Mouse (Mus musculus) limb, embryonic 12.5 days (tissue): ENCODE results near the gene Pik3r3. TPM values are rescaled to one million over a fixed set of nuclear protein-coding genes. Genes with fewer than 3 reads are reported as not detected.
A peak's percentile ranks its signal among the peaks of the same experiment; 100 is the strongest.
"Not testable (repeated sequence)": the region's sequence is repeated elsewhere in the genome, so short reads cannot be mapped to it uniquely, and the experiment has no call there.

Experiments used
- ATAC-seq: fragments of 200-750 bp; cut with Nextera tagmentation; 2 replicates; pipeline ENCODE4 v1.8.0; 2017; ENCODE audit warnings: low read depth, moderate TSS enrichment; ENCODE audit not compliant: insufficient number of reproducible peaks, insufficient read depth, low FRiP score, low TSS enrichment
- H3K27ac ChIP-seq: fragments of 300-500 bp; sonication (generic); 2 replicates; pipeline ENCODE4 v1.5.1; 2016; ENCODE audit warnings: mild to moderate bottlenecking, moderate library complexity
- H3K27me3 ChIP-seq: fragments of 300-500 bp; sonication (generic); 2 replicates; pipeline ENCODE4 v1.6.1; 2016; ENCODE audit warnings: mild to moderate bottlenecking, moderate library complexity
- H3K36me3 ChIP-seq: fragments of 300-500 bp; sonication (generic); 2 replicates; pipeline ENCODE4 v1.6.1; 2016; ENCODE audit warnings: mild to moderate bottlenecking, moderate library complexity
- H3K4me1 ChIP-seq: fragments of 300-500 bp; sonication (generic); replicated peaks from 2 replicates; pipeline ENCODE4 v1.6.1; 2016
- H3K4me2 ChIP-seq: fragments of 300-500 bp; sonication (generic); 2 replicates; pipeline ENCODE4 v1.6.1; 2016; ENCODE audit warnings: mild to moderate bottlenecking, moderate library complexity
- H3K4me3 ChIP-seq: fragments of 300-500 bp; sonication (generic); replicated peaks from 2 replicates; pipeline ENCODE4 v1.5.1; 2016; ENCODE audit warnings: mild to moderate bottlenecking
- H3K9ac ChIP-seq: fragments of 300-500 bp; sonication (generic); replicated peaks from 2 replicates; pipeline ENCODE4 v1.6.1; 2016; ENCODE audit warnings: mild to moderate bottlenecking, moderate library complexity
- H3K9me3 ChIP-seq: fragments of 300-500 bp; sonication (generic); 2 replicates; pipeline ENCODE4 v1.6.1; 2016; ENCODE audit warnings: mild to moderate bottlenecking, moderate library complexity
- WGBS: fragments of 180-500 bp; shearing (Covaris S2); methylation state at CpG from one replicate; pipeline ENCODE4 v1.1.7; 2016; 5-methylcytosine and 5-hydroxymethylcytosine counted together
- polyA plus RNA-seq: library from polyadenylated mRNA; unstranded; fragments of >200 nt; fragmentation: Nextera tagmentation; extraction: Ambion mirVana; gene quantifications from 2 replicates; pipeline ENCODE4 v1.2.1, GENCODE M21; 2016

The Pik3r3 gene
- polyA plus RNA-seq, 1 experiment from 2014 or later = 45.2 TPM

- H3K4me1 ChIP-seq = peaks cover 4% of the 10 kb centered on the region
- peak overlapping the region; percentile 95 for H3K9ac ChIP-seq
- H3K9me3 ChIP-seq = no peaks in the 10 kb centered on the region
- ATAC-seq = peak; percentile 47
- peak overlapping the region; percentile 66 for H3K4me3 ChIP-seq
- H3K27me3 ChIP-seq = no peaks in the 10 kb centered on the region
- peak overlapping the region; percentile 100 for H3K27ac ChIP-seq
- no peaks in the 10 kb centered on the region for H3K36me3 ChIP-seq
- 0% methylated on average over 25 of the region's 26 CpGs for WGBS
- H3K4me2 ChIP-seq = peak overlapping the region; percentile 73
Measured at GRCm38 (mm10) chr4:116220780-116221139, 658 bp upstream of the Pik3r3 start.

GRCm38 (mm10) chr4:116221996-116222842 lies 801 bp downstream of the Pik3r3 start:
- ATAC-seq = no peak
- under 1% methylated on average over 23 of the region's 23 CpGs for WGBS

GRCm38 (mm10) chr4:116222843-116223119 lies 1.4 kb downstream of the Pik3r3 start:
- Histone ChIP-seq H3K4me2 (peak overlapping the region; percentile 73), H3K9ac (peak overlapping the region; percentile 95), H3K4me3 (peak overlapping the region; percentile 66), H3K9me3 (no peaks in the 10 kb centered on the region), H3K27ac (peak overlapping the region; percentile 100; the same call in 1 of the 2 replicates), H3K36me3 (no peaks in the 10 kb centered on the region), H3K4me1 (peaks cover 4% of the 10 kb centered on the region), H3K27me3 (no peaks in the 10 kb centered on the region)
- WGBS = 4% methylated on average over 6 of the region's 6 CpGs
- ATAC-seq = no peak

More at GRCm38 (mm10) chr4:116221996-116222842, 801 bp downstream of the Pik3r3 start:
- H3K27ac ChIP-seq = peak overlapping the region; percentile 100
- H3K9me3 ChIP-seq = no peaks in the 10 kb centered on the region
- peak overlapping the region; percentile 66 for H3K4me3 ChIP-seq
- H3K36me3 ChIP-seq = no peaks in the 10 kb centered on the region
- H3K27me3 ChIP-seq = no peaks in the 10 kb centered on the region
- peak overlapping the region; percentile 95 for H3K9ac ChIP-seq
- peaks cover 4% of the 10 kb centered on the region for H3K4me1 ChIP-seq
- peak overlapping the region; percentile 73 for H3K4me2 ChIP-seq

- no peaks in the 10 kb centered on the region for H3K4me1 ChIP-seq
- no peak for ATAC-seq
- no peaks in the 10 kb centered on the region for H3K27me3 ChIP-seq
- H3K36me3 ChIP-seq = peaks cover 18% of the 10 kb centered on the region; the same call in 1 of the 2 replicates
- H3K9me3 ChIP-seq = no peaks in the 10 kb centered on the region
- H3K4me2 ChIP-seq = no peak overlapping the region
- no peak overlapping the region for H3K9ac ChIP-seq
- WGBS = 86% methylated on average over 3 of the region's 3 CpGs
- H3K4me3 ChIP-seq = no peak overlapping the region
- no peak overlapping the region for H3K27ac ChIP-seq
Measured at GRCm38 (mm10) chr4:116243377-116243776, 22.0 kb downstream of the Pik3r3 start.

GRCm38 (mm10) chr4:116244240-116244639 lies 22.8 kb downstream of the Pik3r3 start:
- Histone ChIP-seq H3K27me3 (no peaks in the 10 kb centered on the region), H3K4me3 (no peak overlapping the region), H3K9ac (no peak overlapping the region), H3K4me1 (no peaks in the 10 kb centered on the region), H3K4me2 (no peak overlapping the region), H3K36me3 (peaks cover 16% of the 10 kb centered on the region; the same call in 1 of the 2 replicates), H3K9me3 (no peaks in the 10 kb centered on the region), H3K27ac (no peak overlapping the region)
- no peak for ATAC-seq
- 84% methylated on average over 2 of the region's 2 CpGs for WGBS

GRCm38 (mm10) chr4:116245926-116246325 lies 24.5 kb downstream of the Pik3r3 start:
- not testable (repeated sequence) for H3K9me3 ChIP-seq, H3K9ac ChIP-seq, H3K4me3 ChIP-seq, H3K27me3 ChIP-seq, ATAC-seq, H3K36me3 ChIP-seq, H3K4me2 ChIP-seq, H3K27ac ChIP-seq, H3K4me1 ChIP-seq
- WGBS = 40% methylated on average over 3 of the region's 3 CpGs

GRCm38 (mm10) chr4:116249986-116250385 lies 28.6 kb downstream of the Pik3r3 start:
- Histone ChIP-seq H3K27me3 (no peaks in the 10 kb centered on the region), H3K27ac (no peak overlapping the region), H3K4me2 (no peak overlapping the region), H3K9ac (no peak overlapping the region), H3K4me1 (no peaks in the 10 kb centered on the region), H3K4me3 (no peak overlapping the region), H3K36me3 (peaks cover 5% of the 10 kb centered on the region; the same call in 1 of the 2 replicates), H3K9me3 (no peaks in the 10 kb centered on the region)
- WGBS = 94% methylated on average over 3 of the region's 3 CpGs
- ATAC-seq = no peak

- no peak overlapping the region for H3K9ac ChIP-seq
- peaks cover 77% of the 10 kb centered on the region for H3K36me3 ChIP-seq
- WGBS = 97% methylated on average over 6 of the region's 6 CpGs
Measured at GRCm38 (mm10) chr4:116268220-116268619, 46.8 kb downstream of the Pik3r3 start.

GRCm38 (mm10) chr4:116282211-116282610 lies 60.8 kb downstream of the Pik3r3 start:
- no peak for ATAC-seq
- no peak overlapping the region for H3K4me3 ChIP-seq
- H3K36me3 ChIP-seq = peaks cover 62% of the 10 kb centered on the region

More at GRCm38 (mm10) chr4:116268220-116268619, 46.8 kb downstream of the Pik3r3 start:
- ATAC-seq = no peak
- H3K27me3 ChIP-seq = no peaks in the 10 kb centered on the region
- H3K27ac ChIP-seq = no peak overlapping the region
- no peaks in the 10 kb centered on the region for H3K4me1 ChIP-seq
- H3K4me2 ChIP-seq = no peak overlapping the region
- no peaks in the 10 kb centered on the region for H3K9me3 ChIP-seq
- H3K4me3 ChIP-seq = no peak overlapping the region

GRCm38 (mm10) chr4:116291561-116291960 lies 70.1 kb downstream of the Pik3r3 start:
- Histone ChIP-seq H3K9ac (no peak overlapping the region), H3K4me3 (no peak overlapping the region), H3K27me3 (no peaks in the 10 kb centered on the region), H3K4me1 (no peaks in the 10 kb centered on the region), H3K9me3 (no peaks in the 10 kb centered on the region), H3K4me2 (no peak overlapping the region), H3K36me3 (peaks cover 92% of the 10 kb centered on the region), H3K27ac (no peak overlapping the region)
- no peak for ATAC-seq
- 89% methylated on average over 6 of the region's 6 CpGs for WGBS

More at GRCm38 (mm10) chr4:116282211-116282610, 60.8 kb downstream of the Pik3r3 start:
- WGBS = 76% methylated on average over 2 of the region's 2 CpGs
- no peak overlapping the region for H3K27ac ChIP-seq
- no peaks in the 10 kb centered on the region for H3K4me1 ChIP-seq
- H3K4me2 ChIP-seq = no peak overlapping the region
- H3K27me3 ChIP-seq = no peaks in the 10 kb centered on the region
- H3K9ac ChIP-seq = no peak overlapping the region
- H3K9me3 ChIP-seq = no peaks in the 10 kb centered on the region

GRCm38 (mm10) chr4:116293296-116293695 lies 71.9 kb downstream of the Pik3r3 start:
- H3K4me1 ChIP-seq = no peaks in the 10 kb centered on the region
- peaks cover 89% of the 10 kb centered on the region for H3K36me3 ChIP-seq
- no peak overlapping the region for H3K4me3 ChIP-seq
- H3K9ac ChIP-seq = no peak overlapping the region
- no peak overlapping the region for H3K4me2 ChIP-seq
- H3K27me3 ChIP-seq = no peaks in the 10 kb centered on the region
- ATAC-seq = no peak
- 89% methylated on average over 12 of the region's 12 CpGs for WGBS
- H3K9me3 ChIP-seq = no peaks in the 10 kb centered on the region
- H3K27ac ChIP-seq = no peak overlapping the region
